Mouse (Mus musculus) left cerebral cortex, postnatal 14 days (tissue): ENCODE data around the gene Ptprt. TPM values are rescaled to one million over a fixed set of nuclear protein-coding genes. Genes with fewer than 3 reads are reported as not detected.

ENCODE experiments used
- DNase-seq, 2 experiments: peaks; one replicate each; pipeline ENCODE4 v3.0.0; 2021 to 2022; ENCODE audit warnings: low spot score in 2 of 2, mixed read lengths in 1 of 2
- intact Hi-C: fragments of 180-260 bp; cut with DNase I; formaldehyde crosslinking; loops from one replicate; pipeline ENCODE4 v1.15.1; 2025
- total RNA-seq, 2 experiments: library from RNA; stranded (reverse); gene quantifications; 2 replicates each; pipeline ENCODE4 v1.2.3; 2021

Gene Ptprt
- total RNA-seq, 2 experiments from 2014 or later, result 96.9 to 100 TPM

- DNase-seq, result no peak
- intact Hi-C loops, result no loop called here
Observed at GRCm38 (mm10) chr2:162436646-162437045, 224.3 kb downstream of the Ptprt start.

GRCm38 (mm10) chr2:162430171-162430570 is 230.8 kb downstream of the Ptprt start:
- DNase-seq, result peak; percentile 35 to 80
- intact Hi-C loops, result no loop called here

GRCm38 (mm10) chr2:162426114-162426513 is 234.8 kb downstream of the Ptprt start:
- intact Hi-C loops, result no loop called here

GRCm38 (mm10) chr2:162418181-162418580 is 242.8 kb downstream of the Ptprt start:
- DNase-seq, result peak in 1 of 2 experiments; percentile 34
- intact Hi-C loops, result no loop called here

More at GRCm38 (mm10) chr2:162426114-162426513, 234.8 kb downstream of the Ptprt start:
- no peak for DNase-seq

- intact Hi-C loops, result no loop called here
- DNase-seq, result peak in 1 of 2 experiments; percentile 16
Observed at GRCm38 (mm10) chr2:162413073-162413812, 247.7 kb downstream of the Ptprt start.

- peak; percentile 31 to 53 for DNase-seq
- intact Hi-C loops, result no loop called here
Observed at GRCm38 (mm10) chr2:162411014-162411413, 249.9 kb downstream of the Ptprt start.

- intact Hi-C loops, result no loop called here
Observed at GRCm38 (mm10) chr2:162409245-162409644, 251.7 kb downstream of the Ptprt start.

GRCm38 (mm10) chr2:162401316-162402100 is 259.4 kb downstream of the Ptprt start:
- intact Hi-C loops, result no loop called here
- peak in 1 of 2 experiments; percentile 17 for DNase-seq

More at GRCm38 (mm10) chr2:162409245-162409644, 251.7 kb downstream of the Ptprt start:
- DNase-seq, result no peak

- no peak for DNase-seq
- intact Hi-C loops, result no loop called here
Observed at GRCm38 (mm10) chr2:162394601-162395000, 266.3 kb downstream of the Ptprt start.

- DNase-seq, result peak in 1 of 2 experiments; percentile 41
- intact Hi-C loops, result no loop called here
Observed at GRCm38 (mm10) chr2:162391834-162392233, 269.1 kb downstream of the Ptprt start.

GRCm38 (mm10) chr2:162377309-162377708 is 283.6 kb downstream of the Ptprt start:
- intact Hi-C loops, result no loop called here
- DNase-seq, result no peak

GRCm38 (mm10) chr2:162349047-162349446 is 311.9 kb downstream of the Ptprt start:
- no peak for DNase-seq
- intact Hi-C loops, result no loop called here

- intact Hi-C loops, result no loop called here
- no peak for DNase-seq
Observed at GRCm38 (mm10) chr2:162341846-162342245, 319.1 kb downstream of the Ptprt start.

- intact Hi-C loops, result no loop called here
- no peak for DNase-seq
Observed at GRCm38 (mm10) chr2:162340231-162340630, 320.7 kb downstream of the Ptprt start.

- no peak for DNase-seq
- intact Hi-C loops, result no loop called here
Observed at GRCm38 (mm10) chr2:162332066-162332683, 328.8 kb downstream of the Ptprt start.

- intact Hi-C loops, result no loop called here
- no peak for DNase-seq
Observed at GRCm38 (mm10) chr2:162329430-162329829, 331.5 kb downstream of the Ptprt start.

- DNase-seq, result no peak
- intact Hi-C loops, result no loop called here
Observed at GRCm38 (mm10) chr2:162322411-162322810, 338.5 kb downstream of the Ptprt start.

- intact Hi-C loops, result no loop called here
- DNase-seq, result no peak
Observed at GRCm38 (mm10) chr2:162307996-162308395, 353.0 kb downstream of the Ptprt start.

- DNase-seq, result peak; percentile 14 to 23
- intact Hi-C loops, result loop anchor here (5.0 kb wide), 1 partner anchor 363 kb away; no protein-coding TSS in a partner anchor
Observed at GRCm38 (mm10) chr2:162294070-162294469, 366.9 kb downstream of the Ptprt start.

GRCm38 (mm10) chr2:162282606-162283005 is 378.3 kb downstream of the Ptprt start:
- DNase-seq, result no peak

More at GRCm38 (mm10) chr2:162282606-162283005, 378.3 kb downstream of the Ptprt start:
- intact Hi-C loops, result no loop called here
